Mouse (Mus musculus) kidney, postnatal 4 days (tissue): ENCODE measurements around the gene Shox2.

ENCODE experiments used
- DNase-seq, 2 experiments: peaks; one replicate each; pipeline ENCODE4 v3.0.0; 2021; ENCODE audit warnings: mixed read lengths in 2 of 2

Shox2 gene

DNA sequence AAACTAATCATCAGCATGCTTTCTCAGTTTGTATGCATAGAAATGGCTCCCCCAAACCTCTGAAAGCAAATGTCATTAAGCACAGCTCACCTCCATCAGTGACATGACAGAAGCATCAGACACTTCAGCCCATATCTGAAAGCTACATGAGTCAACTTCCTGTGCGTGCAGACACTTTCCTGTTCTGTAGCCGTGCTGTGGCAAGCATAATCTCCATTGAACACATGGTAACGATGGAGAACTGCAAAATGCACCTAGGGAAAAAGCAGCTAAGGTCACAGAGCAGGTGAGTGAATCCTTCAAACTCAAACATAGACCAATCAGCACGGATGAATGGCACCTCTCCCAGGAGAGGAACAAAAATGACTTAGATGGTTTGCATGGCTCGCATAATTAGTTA lies 21.6 kb downstream of the Shox2 start:
- DNase-seq = no peak

DNA sequence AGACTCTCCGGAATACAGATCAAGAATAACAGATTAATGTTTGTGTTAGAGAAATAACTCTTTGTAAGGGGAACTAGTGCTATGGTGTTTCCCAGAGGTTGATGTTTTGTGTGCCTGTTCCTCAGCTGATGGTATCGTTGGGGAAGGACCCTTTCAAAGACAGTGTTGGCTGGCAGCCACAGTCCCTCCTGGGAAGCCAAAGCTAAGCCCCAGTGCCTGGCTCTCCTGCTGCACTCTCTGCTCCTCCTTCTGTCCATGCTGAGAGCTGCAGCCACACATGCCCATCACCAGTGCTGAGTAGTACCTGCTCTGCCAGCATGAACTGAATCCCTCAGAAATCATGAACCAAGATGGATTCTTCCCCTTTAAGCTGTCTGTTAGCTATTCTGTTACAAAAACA lies 26.4 kb downstream of the Shox2 start:
- peak in 1 of 2 experiments; percentile 16 for DNase-seq

DNA sequence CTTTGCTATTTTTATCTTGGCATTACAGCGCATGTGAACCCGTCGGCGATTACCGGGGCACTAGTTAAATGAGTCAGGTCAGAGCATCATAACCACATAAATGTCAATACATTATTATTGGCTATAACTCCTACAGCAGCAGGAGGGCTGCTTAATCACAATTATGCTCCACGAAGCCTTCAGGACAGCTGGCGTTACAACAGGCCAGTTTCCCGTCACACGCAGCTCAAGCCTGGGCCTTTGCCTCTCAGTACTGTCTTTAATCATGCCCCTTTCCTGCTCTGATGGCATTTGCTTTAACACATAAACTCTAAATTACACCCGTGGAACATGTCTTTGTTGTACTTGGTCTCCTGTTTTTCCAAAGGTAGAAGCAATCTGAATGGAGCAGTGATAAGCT lies 41.9 kb downstream of the Shox2 start:
- DNase-seq = no peak

DNA sequence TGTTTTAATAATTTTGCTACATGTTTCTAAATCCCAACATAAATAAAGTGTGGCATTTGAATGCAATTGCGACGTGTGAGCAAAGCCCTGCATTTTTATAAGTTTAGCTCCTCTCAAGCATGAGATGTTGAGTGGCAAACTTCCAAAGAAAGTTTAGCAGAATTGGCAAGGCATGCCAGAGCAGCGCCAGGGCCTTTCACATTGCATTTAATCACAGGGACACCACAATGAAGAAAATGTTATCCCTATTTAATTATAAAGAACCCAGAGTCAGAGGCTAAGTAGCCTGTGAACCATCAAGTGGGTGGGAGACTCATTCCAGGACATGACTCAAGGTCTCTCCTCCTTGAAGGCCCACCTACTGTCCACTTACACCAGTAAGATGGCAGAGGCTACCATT lies 59.1 kb downstream of the Shox2 start:
- DNase-seq = no peak
